Mouse (Mus musculus) embryonic facial prominence, embryonic 10.5 days (tissue): ENCODE data around the gene Rassf6. TPM values are rescaled to one million over a fixed set of nuclear protein-coding genes. Genes with fewer than 3 reads are reported as not detected.

Source experiments
- DNase-seq: peaks from one replicate; pipeline ENCODE4 v3.0.0-alpha.2; 2017; ENCODE audit warnings: low spot score
- H3K27ac ChIP-seq: fragments of 300-500 bp; sonication (generic); replicated peaks from 2 replicates; pipeline ENCODE4 v1.5.1; 2016; ENCODE audit warnings: mild to moderate bottlenecking
- H3K27me3 ChIP-seq: fragments of 300-500 bp; sonication (generic); replicated peaks from 2 replicates; pipeline ENCODE4 v1.6.1; 2016; ENCODE audit warnings: low read depth, mild to moderate bottlenecking; ENCODE audit not compliant: poor library complexity, severe bottlenecking
- H3K36me3 ChIP-seq: fragments of 300-500 bp; sonication (generic); replicated peaks from 2 replicates; pipeline ENCODE4 v1.6.1; 2016; ENCODE audit warnings: mild to moderate bottlenecking, moderate library complexity
- H3K4me1 ChIP-seq: fragments of 300-500 bp; sonication (generic); 2 replicates; pipeline ENCODE4 v1.6.1; 2016
- H3K4me3 ChIP-seq: fragments of 300-500 bp; sonication (generic); 2 replicates; pipeline ENCODE4 v1.5.1; 2016; ENCODE audit warnings: mild to moderate bottlenecking, moderate library complexity
- H3K9me3 ChIP-seq: fragments of 300-500 bp; sonication (generic); 2 replicates; pipeline ENCODE4 v1.6.1; 2016; ENCODE audit warnings: mild to moderate bottlenecking
- WGBS: fragments of 180-500 bp; shearing (Covaris S2); methylation state at CpG from one replicate; pipeline ENCODE4 v1.1.7; 2016; 5-methylcytosine and 5-hydroxymethylcytosine counted together
- polyA plus RNA-seq: library from polyadenylated mRNA; unstranded; fragments of >200 nt; fragmentation: Nextera tagmentation; extraction: Ambion mirVana; gene quantifications from 2 replicates; pipeline ENCODE4 v1.2.1, GENCODE M21; 2016

Rassf6 gene
- polyA plus RNA-seq, 1 experiment from 2014 or later: 0.30 TPM

- Histone ChIP-seq H3K4me1 (no peaks in the 10 kb centered on the region), H3K9me3 (no peaks in the 10 kb centered on the region), H3K27ac (no peak overlapping the region), H3K36me3 (no peaks in the 10 kb centered on the region), H3K27me3 (no peaks in the 10 kb centered on the region), H3K4me3 (no peak overlapping the region)
- WGBS: 84% methylated on average over 3 of the region's 3 CpGs
- no peak for DNase-seq
Measured at GRCm38 (mm10) chr5:90556052-90556451, 84.4 kb downstream of the Rassf6 start.

Other genes starting within 250 kb of the Rassf6 start
- gene Alb, start 179.8 kb downstream of the Rassf6 start, polyA plus RNA-seq: not detected in 2 replicates
- gene Afp, start 149.9 kb downstream of the Rassf6 start, polyA plus RNA-seq: 0.19 and 1.4 TPM in 2 replicates
- not detected in 2 replicates for gene Afm, start 121.7 kb downstream of the Rassf6 start, polyA plus RNA-seq
- not detected in 2 replicates for gene 5830473C10Rik, start 79.5 kb downstream of the Rassf6 start, polyA plus RNA-seq
- 0.30 and 0.37 TPM in 2 replicates for gene Cxcl5, start 118.7 kb upstream of the Rassf6 start, polyA plus RNA-seq
- gene Ppbp, start 127.9 kb upstream of the Rassf6 start, polyA plus RNA-seq: 4.7 and 9.6 TPM in 2 replicates
- 34.2 and 55.7 TPM in 2 replicates for gene Pf4, start 131.8 kb upstream of the Rassf6 start, polyA plus RNA-seq
- 0.15 TPM in 1 of 2 replicates, not detected in the other for gene Cxcl3, start 145.4 kb upstream of the Rassf6 start, polyA plus RNA-seq
- not detected in 2 replicates for gene Cxcl15, start 153.9 kb upstream of the Rassf6 start, polyA plus RNA-seq